Mouse (Mus musculus): ENCODE measurements around the gene Wdfy3.

Wdfy3 gene

DNA sequence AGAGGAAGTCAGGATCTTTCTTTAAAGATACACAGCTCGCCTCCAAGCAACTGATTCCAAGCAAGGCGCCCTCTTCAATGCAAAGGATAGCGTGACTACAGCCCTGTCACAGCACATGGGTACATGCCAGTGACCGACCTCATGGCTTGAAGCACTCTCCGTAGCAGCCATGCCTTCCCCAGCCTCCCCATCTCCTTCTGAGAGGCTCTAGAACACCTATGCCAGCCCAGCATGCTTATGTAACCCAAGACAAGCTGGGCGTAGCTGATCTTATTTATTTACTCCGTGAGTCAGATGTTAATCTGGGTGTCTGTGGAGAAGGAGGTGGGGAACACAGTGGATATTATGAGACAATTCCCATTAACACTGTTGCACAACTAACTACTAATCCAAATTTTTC, 13.8 kb downstream of the Wdfy3 start:
- in situ Hi-C loops (cut with MboI; ENCODE audit: low sequenced_read_pairs), result no loop called here

DNA sequence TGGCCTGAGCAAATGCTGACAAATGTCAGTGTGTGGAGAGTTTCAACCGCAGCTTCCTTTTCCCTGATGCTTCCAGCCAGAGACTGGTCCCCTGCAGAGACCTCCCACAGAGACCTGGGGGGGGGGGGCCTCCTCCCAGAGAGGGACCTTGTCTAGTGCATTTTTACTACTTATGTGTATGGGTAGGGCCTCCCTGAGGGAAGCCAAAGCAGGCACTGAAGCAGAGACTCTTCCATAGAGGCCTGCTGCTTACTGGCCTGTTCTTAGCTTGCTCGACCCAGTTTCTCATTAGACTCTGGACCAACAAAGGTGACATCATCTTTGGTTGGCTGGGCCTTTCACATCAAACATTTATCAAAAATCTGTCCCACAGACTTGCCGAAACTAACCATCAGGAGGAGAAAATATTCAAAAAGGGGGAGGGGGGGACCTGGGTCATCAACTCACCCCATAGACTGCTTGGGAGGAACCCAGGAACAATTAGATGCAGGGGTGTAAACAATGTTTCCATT, 14.5 kb downstream of the Wdfy3 start:
- in situ Hi-C loops (cut with MboI; ENCODE audit: low sequenced_read_pairs), result no loop called here

- in situ Hi-C loops (cut with MboI; ENCODE audit: low sequenced_read_pairs), result no loop called here
Measured at GRCm38 (mm10) chr5:102054511-102055093, 15.1 kb downstream of the Wdfy3 start.

DNA sequence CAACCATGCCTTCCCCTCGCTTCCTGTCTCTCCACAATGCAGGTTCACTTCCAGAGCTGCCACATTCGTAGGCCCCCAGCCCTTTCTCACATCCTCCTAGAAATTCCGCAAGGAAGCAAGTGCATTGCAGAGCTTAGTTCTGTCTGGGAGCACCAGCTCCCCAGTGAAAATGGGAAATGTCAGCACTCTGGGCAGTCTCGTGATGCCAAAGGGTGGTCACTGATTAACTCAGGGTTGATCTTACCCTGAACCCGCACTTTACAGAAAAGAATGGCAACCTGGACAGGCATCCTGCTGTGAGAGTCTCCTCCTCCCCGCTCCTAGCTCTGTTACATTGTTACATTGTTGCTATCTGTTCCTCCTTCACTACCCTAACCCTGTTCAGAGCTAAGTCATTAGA, 16.8 kb downstream of the Wdfy3 start:
- in situ Hi-C loops (cut with MboI; ENCODE audit: low sequenced_read_pairs), result no loop called here

DNA sequence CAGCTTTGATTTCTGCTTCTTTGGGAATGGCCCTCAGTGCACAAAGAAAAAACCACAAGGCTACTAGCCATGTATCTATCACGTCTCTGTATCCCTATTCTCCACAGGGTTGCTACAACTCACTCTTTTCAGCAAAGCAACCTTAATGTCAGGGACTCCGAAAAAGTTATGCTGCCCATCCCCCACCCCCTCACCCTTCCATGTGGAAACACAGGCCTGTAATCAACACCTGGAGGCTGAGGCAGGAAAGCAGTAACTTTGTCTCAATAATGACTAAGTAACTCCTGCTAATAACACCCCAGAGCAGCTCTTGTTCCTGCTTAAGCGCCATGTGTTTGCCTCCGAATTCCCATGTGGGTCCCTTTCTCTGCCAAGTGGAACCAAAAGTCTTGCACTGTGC, 17.3 kb downstream of the Wdfy3 start:
- in situ Hi-C loops (cut with MboI; ENCODE audit: low sequenced_read_pairs), result no loop called here

DNA sequence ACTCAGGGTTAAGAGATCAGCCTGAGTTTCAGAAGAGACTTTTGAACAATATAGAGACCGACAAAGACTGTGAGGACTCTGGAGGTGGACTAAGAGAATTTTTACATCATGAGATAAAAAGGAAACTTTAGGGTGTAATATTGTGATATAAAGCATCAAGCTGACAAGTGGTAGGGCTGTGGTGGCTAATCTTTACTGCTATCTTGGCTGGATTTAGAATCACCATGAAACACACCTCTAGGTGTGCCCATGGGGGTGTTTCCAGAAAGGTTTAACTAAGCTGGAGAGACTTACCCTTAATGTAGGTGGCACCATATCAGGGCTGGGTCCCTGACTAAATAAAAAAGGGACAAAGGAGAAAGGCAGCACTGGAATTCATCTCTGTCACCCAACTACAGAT, 19.0 kb downstream of the Wdfy3 start:
- in situ Hi-C loops (cut with MboI; ENCODE audit: low sequenced_read_pairs), result no loop called here

GRCm38 (mm10) chr5:102048416-102048815, 21.3 kb downstream of the Wdfy3 start:
- in situ Hi-C loops (cut with MboI; ENCODE audit: low sequenced_read_pairs), result no loop called here

- in situ Hi-C loops (cut with MboI; ENCODE audit: low sequenced_read_pairs), result no loop called here
Measured at GRCm38 (mm10) chr5:102046617-102047116, 23.1 kb downstream of the Wdfy3 start.

DNA sequence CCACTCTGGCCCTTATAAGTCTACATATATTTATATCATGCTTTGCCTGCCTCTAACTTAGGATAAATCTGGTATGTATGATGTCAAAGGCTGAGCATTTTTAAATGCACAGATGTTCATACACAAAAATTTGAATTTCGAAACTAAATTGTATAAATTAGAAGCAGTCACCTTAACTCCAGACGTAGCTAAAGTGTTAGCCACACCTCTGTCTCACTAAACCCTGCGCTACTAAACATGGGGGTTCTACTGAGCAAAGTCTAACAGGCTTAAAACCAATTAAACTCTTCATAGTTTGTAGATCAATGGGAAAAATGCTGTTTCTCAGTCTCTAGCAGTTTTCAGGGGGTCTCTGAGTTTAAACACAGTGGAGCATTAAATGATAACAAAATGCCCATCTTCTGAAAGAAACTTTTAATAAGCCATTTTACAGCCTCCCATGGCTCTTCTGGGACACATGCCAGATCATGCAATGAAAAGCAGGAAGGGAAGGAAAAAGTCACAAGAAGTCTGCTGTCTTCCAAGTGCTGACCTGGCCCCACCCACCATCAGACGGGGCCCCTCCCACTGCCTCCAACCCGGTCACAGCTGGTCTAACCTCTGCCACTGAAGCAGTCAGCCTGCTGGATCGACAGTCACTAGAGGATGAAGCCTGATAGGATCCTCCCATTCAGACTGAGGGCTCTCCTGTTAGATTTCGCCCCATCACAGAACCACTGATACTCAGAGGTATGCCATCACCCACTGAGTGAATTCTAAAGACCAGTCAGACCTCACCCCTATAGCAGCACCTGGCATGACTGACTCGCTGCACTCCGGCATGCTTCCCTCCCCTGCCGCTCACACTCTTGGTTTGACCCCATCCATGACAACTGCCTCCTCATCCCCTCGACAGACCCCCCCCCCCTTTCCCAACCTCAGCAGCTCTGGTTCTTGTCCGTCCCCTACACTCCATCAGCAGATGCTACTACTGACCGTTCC, 23.8 kb downstream of the Wdfy3 start:
- in situ Hi-C loops (cut with MboI; ENCODE audit: low sequenced_read_pairs), result no loop called here

GRCm38 (mm10) chr5:102045177-102045576, 24.5 kb downstream of the Wdfy3 start:
- in situ Hi-C loops (cut with MboI; ENCODE audit: low sequenced_read_pairs), result no loop called here

DNA sequence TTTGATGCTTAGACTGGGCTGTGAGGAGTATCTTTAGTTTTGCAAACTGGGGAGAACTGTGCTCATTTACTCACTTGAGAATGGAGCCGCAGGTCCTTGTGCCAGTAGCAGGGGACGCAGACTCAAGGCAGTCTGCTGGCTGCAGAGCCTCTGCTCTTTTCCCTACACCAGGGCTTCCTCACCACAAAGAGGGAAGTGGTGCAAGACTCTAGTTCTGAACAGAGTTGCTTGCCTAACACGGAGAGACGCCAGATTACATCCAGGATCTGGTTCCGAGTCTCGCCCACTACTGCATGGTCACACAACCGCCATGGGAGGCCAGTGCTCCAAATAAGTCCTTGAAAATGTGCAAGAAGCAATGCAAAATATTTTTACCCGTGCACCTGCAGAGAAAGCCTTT, 36.4 kb downstream of the Wdfy3 start:
- in situ Hi-C loops (cut with MboI; ENCODE audit: low sequenced_read_pairs), result no loop called here

- in situ Hi-C loops (cut with MboI; ENCODE audit: low sequenced_read_pairs), result no loop called here
Measured at GRCm38 (mm10) chr5:102032594-102033240, 37.0 kb downstream of the Wdfy3 start.

DNA sequence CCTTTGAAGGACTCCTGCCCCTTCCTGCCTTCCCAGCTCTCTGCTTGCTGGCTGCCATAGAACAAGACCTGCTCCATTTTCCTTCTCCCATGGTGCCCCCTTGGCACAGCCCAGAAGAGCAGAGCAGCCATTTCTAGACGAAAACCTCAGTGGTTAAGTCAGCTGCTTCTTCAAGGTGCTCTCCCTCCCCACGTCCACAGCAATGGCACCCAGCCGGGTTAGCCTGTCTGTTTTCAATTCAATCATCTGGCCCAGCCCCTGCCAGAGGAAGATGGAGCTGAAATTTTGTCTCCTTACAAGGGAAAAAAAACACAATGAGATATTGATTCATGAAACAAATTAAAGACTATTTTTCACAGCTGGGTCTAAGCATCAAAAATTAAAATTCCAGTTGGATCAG, 37.5 kb downstream of the Wdfy3 start:
- in situ Hi-C loops (cut with MboI; ENCODE audit: low sequenced_read_pairs), result no loop called here

- in situ Hi-C loops (cut with MboI; ENCODE audit: low sequenced_read_pairs), result no loop called here
Measured at GRCm38 (mm10) chr5:102023376-102023775, 46.3 kb downstream of the Wdfy3 start.

GRCm38 (mm10) chr5:102022018-102022898, 47.5 kb downstream of the Wdfy3 start:
- in situ Hi-C loops (cut with MboI; ENCODE audit: low sequenced_read_pairs), result no loop called here

- in situ Hi-C loops (cut with MboI; ENCODE audit: low sequenced_read_pairs), result no loop called here
Measured at GRCm38 (mm10) chr5:102014235-102014634, 55.5 kb downstream of the Wdfy3 start.

DNA sequence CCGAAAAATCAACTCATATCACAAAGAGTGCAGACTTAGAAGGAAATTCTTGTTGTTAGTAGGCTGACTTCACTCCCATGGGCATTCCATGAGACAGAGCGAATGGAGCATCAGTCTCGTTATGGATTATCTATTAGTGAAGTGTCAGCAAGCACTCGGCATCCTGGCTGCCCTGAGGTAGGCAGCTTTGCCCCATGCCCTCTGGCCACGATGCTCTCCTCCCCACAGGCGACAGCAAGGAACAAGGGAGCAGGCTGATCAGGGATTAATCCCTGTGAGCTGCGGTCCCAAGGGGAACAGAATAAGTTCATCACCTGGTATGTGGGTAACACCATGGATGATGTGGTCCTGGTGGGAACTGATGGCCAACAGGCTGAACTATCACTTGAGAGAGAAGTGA, 55.9 kb downstream of the Wdfy3 start:
- in situ Hi-C loops (cut with MboI; ENCODE audit: low sequenced_read_pairs), result no loop called here

DNA sequence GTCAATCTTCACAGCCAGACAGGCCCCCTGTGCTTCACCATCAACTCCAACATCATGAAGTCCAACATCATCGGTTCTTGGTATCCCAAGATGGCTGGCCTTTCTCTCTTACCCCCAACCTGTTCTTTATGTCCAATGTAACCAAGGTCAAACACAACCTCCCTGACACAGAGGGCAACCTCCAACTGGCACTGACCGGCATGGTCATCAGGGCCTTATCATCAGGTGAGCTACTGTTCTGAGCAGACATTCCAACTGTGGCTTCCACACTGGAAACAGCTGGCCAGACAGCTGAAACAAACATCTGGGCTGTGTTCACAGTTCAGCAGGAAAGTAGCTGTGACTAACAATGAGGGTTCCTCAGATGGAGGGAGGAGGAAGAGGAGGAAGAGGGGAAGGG, 58.8 kb downstream of the Wdfy3 start:
- in situ Hi-C loops (cut with MboI; ENCODE audit: low sequenced_read_pairs), result no loop called here

DNA sequence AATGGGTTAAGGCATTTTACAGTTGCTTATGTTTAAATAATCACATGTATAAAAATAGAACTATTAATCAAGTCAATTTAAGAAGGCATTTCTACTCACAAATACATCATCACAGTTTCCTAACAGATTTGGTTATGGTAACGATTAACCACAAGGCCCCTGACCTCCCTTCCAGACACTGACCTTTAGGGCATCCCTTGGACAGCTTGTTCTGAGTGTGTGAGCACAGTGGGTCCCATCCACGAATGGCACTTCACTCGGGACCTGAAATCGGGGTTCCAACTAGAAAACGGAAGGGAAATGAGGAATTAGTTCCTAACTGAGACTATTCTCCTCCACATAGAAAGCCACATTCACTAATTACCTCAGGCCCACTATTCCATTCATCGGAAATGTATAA, 60.1 kb downstream of the Wdfy3 start:
- in situ Hi-C loops (cut with MboI; ENCODE audit: low sequenced_read_pairs), result no loop called here

DNA sequence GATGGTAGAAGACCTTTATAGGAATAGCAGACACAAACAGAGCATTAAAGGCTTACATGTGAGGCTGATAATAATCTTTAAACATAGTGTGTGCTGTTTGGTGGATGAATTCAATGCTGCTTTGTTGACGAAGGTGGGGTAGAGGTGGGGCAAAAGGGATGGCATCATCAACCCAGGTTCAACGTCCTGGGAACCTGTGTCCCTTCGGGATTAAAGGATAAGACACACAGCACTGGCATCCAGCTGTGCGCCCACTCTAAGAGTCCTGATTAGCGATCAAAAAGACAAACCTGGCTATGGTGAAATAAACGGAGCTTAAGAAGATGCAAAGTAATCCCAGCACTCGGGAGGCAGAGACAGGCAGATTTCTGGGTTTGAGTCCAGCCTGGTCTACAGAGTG, 61.0 kb downstream of the Wdfy3 start:
- in situ Hi-C loops (cut with MboI; ENCODE audit: low sequenced_read_pairs), result no loop called here

Measured in CH12F3 (cell line).